Mouse (Mus musculus) liver, postnatal 0 days (tissue): Measurements from ENCODE around the gene Apoa4.

Source experiments
- CTCF ChIP-seq: sonication (generic); IDR thresholded peaks from 2 replicates; pipeline ENCODE4 v1.5.1; 2016; ENCODE audit warnings: antibody characterized with exemption, low read depth
- EP300 ChIP-seq: IDR thresholded peaks from 2 replicates; pipeline ENCODE4 v1.6.1; 2016; ENCODE audit warnings: antibody characterized with exemption, low read depth, mild to moderate bottlenecking

- TF ChIP-seq EP300, result no peak
- TF ChIP-seq CTCF, result no peak
Observed at GRCm38 (mm10) chr9:46259111-46259510, 18.6 kb downstream of the Apoa4 start.
